Mouse (Mus musculus): ENCODE measurements around the gene Olfr787.

The Olfr787 gene

GRCm38 (mm10) chr10:129461562-129461961, at the start of gene Olfr787:
Gene Olfr787 (plus strand): TSS chr10:129461862.
- no peak for DNase-seq (ENCODE audit: low read depth)

- DNase-seq (ENCODE audit: low read depth), result no peak
Observed at GRCm38 (mm10) chr10:129427006-129427405, 34.7 kb upstream of the Olfr787 start, which contains the start of gene Olfr786. Gene Olfr786 (plus strand): TSS chr10:129427306.

DNA sequence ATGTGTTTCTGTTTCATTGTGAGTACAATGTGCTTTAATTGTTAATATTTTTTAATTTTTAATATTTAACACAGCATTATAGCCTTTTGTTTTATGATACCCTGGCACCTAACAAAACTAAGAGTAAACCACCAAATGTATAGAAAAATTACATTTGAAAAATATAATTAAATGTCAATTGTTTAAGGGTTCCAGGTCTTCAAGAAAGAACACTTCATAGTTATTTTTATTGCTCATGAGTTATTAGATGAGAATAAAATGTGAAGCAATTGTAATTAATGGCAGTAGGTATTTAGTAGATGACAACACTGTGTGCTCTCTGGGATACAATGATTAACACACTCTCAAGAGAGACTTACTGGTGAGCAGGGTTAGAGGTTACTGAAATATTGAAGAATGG, 9.0 kb downstream of the Olfr787 start, which contains the start of gene Olfr788:
TSS of gene Olfr788 (plus strand) at position 301 of the 400 bp plus-strand sequence.
- DNase-seq (ENCODE audit: low read depth), result no peak

GRCm38 (mm10) chr10:129473256-129473655, 11.6 kb downstream of the Olfr787 start:
- no peak for DNase-seq (ENCODE audit: low read depth)

DNA sequence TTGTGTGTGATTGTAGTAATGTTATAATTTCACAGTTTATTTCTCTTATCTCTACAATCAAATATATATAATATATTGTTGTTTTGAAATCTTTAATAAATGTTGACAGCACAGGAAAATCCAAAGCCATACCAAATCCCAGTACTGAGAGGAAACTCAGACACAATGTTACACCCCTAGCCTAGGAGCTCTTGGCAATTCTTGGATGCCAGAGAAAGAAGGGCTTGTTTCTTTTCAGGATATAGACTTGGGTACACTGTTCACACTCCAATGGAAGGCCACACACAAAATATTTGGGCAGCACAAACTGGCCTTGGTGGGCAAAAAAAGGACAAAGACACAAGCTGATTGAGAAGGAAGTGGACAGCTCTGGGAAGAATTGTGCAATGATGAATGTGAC, 12.1 kb downstream of the Olfr787 start:
- no peak for DNase-seq (ENCODE audit: low read depth)

DNA sequence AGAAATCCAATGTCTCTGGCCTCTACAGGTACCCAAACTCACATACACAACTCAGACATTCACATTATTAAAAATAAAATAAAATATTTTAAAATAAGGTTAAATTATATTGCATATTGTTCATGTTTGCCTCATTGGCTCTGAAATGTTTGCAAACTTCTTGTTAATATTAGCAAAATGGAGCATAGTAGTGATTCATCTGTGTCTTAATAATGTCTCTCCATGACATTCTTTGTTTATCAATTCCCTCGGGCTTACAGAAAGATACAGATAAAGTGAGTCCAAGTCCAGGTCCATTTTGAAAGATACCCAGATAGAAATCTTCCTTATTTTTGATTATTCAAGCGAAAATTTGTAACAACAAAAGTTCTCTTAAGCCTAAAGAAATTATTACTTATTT, 22.8 kb downstream of the Olfr787 start, which contains the start of gene Olfr789:
TSS of gene Olfr789 (plus strand) at position 301 of the 400 bp plus-strand sequence.
- DNase-seq (ENCODE audit: low read depth), result no peak

DNA sequence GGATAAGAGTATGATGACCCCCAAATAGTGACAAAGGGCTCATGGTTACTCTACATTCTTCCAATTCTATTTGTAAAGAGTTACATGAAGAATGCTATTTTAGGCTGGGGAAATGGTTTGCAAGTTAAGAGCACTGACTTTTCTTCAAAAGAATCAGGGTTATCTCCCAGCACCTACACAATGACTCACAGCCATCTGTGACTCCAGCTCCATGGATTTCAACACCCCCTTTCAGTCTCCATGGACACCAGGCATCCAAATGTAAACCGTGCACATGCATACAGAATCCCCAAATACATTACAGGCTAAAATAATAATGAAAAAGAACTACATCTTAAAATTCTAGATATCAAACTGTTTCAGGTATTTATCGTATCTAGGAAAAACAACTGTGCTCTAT, 28.4 kb downstream of the Olfr787 start:
- no peak for DNase-seq (ENCODE audit: low read depth)

- DNase-seq (ENCODE audit: low read depth), result no peak
Observed at GRCm38 (mm10) chr10:129498192-129498591, 36.5 kb downstream of the Olfr787 start, which contains the start of gene Olfr790. Gene Olfr790 (plus strand): TSS chr10:129498492.

Measured in NIH3T3 (cell line).